Mouse (Mus musculus) adrenal gland, postnatal 14 days (tissue): Measurements from ENCODE around the gene Rnf150. TPM values are rescaled to one million over a fixed set of nuclear protein-coding genes. Genes with fewer than 3 reads are reported as not detected.
A peak's percentile ranks its signal among the peaks of the same experiment; 100 is the strongest.

Experiments used
- DNase-seq: peaks from one replicate; pipeline ENCODE4 v3.0.0; 2021; ENCODE audit warnings: mixed read lengths
- total RNA-seq: library from RNA; stranded (reverse); gene quantifications from 2 replicates; pipeline ENCODE4 v1.2.3, GENCODE M21; 2021

Gene Rnf150
- total RNA-seq, 1 experiment from 2014 or later = 13.8 TPM

DNA sequence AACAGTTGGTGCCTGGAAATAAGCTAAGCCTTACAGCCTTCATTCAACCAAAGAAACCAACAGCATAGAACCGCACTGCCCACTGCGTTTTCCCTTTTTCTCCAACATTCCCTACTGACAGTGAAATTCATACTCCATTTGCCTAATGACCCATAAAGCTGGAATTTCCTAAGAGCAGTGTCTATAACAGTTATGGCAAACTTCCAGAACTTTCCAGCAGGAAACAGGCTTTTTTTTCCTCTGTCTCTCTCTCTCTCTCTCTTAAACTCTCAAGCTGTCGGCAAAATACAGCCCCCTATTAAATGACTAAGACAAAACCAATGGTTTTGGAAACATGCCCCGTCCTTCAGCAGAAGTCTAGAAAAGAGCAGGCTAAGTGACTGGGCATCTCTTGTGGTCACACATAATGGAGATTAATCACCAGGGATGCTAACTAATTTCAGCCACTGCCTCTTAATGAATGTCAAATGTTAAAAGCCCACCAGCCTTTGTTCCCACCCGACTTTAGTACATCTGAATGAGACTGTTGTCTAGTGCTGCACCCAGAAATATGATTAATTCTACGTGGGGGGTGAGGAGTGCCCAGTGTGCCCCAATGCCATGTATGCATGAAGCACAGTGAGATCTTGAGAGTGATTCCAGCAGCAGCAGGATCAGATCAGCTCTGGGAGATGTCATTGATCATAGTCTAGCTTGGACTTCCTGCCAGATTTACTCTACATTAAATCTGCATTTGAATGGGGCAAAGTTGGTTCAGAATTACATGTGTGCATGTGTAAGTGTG, 80.3 kb downstream of the Rnf150 start:
- DNase-seq = peak; percentile 22

DNA sequence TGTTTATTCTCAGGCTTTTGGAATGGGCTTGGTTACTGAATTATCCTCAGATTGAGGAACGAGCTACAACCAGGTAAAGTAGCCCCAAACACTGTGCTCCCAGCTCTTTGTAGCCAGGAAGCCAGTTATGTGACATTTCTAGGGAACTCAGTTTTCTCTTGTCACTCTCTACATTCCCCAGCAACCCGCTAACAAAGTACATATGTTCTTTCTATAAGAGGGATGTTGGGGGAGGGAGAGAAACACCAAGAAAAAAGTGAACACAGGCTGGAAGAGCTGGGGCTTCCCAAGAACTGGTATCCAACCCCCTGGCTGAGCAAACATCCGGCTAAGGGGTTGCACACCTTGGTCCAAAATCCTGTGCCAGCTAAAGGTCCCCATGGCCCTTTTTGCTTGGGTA, 82.7 kb downstream of the Rnf150 start:
- no peak for DNase-seq

DNA sequence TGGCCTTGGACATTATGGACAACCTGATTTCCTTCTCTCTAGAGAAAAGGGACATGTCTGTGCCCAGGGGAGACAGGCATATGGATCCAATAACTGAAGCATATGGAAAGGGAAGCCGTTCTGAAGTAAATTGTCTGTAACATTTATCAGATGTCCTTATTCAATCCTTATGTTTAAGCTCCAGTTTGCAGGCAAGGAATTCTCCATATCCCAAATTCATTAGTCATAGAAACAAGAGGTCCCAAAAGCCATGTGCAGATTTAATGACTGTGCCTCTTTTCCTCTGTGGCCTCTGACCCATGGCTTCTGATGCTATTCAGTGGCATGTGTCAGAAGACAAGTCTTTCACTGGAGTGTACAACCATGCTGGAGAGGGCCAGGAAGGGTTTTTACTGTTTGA, 83.5 kb downstream of the Rnf150 start:
- no peak for DNase-seq

DNA sequence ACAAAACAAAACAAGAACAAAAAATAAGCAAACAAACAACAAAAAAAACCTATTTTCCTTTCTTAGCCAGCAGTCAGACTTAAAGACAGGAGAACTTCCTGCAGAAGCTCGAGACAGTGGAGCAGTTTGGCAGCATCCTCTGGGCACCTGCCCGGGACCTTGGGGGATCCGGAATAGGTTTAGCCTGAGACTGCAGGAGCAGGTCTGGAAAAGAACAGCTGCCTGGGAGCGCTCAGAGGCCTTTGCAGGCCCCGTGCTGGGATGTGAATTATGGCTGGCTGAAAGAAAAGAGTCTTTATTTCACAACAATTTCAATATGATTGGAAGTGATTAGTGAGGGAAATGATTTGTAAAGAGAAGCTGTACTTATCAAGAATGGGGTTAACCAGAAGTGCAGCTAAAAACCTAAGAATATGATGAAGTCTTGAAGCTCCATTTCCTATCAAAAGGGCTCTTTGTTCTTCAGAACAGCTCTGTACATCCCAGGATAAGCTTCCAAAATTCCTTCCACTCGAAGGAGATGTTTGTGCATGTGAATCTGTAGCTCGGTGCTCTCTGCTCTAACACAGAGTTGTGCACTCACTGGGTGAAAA, 92.1 kb downstream of the Rnf150 start:
- DNase-seq = no peak

DNA sequence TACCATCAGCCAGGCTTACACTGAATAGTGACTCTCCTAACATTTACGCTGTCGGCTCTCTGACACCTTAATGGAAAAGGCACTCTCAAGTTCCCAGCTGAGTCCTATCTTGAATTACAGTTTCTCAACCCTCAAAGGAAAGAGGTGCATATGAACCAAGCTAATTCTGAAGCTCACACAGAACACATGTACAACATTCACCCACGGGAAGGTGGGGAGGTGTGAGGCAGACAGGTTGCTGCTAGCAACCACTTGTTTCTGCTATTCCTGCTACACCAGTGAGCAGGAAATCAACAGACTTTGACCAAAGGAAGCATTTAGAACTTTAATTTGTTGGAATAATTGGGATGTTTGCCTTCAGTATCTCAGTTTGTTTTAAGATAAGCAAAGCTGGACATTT, 96.3 kb downstream of the Rnf150 start:
- DNase-seq = no peak

DNA sequence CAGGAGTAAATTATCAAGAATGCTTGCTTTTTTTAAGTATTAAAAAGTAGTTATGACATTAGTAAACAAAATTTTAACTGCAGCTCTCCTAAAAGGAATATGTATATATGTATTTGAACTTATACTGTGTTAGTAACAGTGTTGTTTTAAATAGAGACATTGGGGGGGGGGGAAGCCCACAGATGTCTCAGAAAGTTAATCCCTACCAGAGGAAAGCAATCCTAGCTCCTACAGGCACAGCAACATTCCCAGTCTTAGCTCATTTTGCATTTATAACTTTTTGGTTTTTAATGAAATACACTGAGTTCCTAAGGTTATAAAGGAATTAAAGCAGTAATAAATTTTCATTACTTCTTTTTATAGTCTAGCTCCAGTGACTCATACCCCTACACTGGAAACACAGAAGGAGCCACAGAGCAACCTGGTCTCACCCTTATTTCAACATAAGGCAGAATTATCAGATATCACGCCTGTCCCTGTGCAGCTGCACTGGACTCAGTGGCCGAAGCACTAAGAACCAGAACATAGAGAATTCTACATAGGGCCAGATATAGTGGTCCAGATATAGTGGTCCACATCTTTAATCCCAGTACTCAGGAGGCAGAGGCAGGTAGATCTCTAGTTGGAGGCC, 96.9 kb downstream of the Rnf150 start:
- DNase-seq = no peak

DNA sequence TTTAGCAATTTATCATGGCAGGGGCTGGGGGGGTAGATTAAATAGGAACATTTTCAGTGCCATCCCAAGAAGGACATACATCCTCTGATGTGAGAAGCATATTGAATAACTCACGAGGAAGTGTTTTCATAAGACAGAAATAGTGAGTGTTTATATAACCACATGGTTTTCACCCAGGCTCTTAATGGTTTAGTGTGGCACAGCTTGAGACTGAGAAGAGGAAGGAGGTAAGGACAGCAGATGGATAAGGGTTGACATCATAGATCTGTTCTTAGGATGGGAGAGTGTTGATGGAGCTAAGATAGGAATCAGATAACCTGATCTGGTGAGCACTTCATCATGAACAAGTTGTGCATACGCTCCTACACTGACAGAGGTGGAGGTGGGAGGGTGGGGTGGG, 101.4 kb downstream of the Rnf150 start:
- DNase-seq = no peak

DNA sequence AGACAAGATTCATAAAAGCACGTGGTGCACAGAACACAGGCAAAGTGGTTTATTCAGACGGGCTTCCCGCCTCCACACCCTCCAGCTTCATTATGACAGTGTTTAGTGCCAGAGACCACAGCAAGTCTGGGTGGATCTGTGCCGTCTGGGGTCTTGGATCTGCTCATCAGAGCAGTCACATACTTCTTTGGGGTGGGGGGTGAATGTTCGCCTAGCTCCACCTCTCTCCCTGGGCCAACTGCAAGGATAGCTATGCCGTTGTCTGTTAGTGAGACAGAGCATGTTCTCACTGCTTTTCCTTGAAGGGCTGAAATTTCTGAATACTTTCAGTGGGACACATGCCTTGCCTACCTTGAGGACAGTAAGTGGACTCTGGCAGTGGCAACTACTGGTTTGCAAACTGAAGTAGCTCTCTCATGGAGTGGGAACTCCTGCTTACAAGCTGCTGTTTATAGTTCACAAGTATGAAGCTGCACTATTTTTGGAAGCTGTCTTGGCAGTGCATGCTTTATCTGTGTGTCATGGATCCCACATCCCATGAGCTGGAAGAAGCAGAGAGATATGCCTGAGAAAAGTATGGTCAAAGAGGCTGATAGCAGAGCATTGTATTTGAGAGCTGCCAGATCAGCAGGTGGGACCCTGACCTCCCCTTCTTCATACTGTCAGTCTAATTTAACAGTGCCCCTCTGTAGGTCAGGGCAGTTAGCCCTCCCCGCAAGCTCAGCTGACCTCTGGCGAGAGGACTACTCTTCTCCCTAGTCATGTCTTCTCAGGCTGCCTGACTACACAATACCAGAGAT, 104.9 kb downstream of the Rnf150 start:
- no peak for DNase-seq

DNA sequence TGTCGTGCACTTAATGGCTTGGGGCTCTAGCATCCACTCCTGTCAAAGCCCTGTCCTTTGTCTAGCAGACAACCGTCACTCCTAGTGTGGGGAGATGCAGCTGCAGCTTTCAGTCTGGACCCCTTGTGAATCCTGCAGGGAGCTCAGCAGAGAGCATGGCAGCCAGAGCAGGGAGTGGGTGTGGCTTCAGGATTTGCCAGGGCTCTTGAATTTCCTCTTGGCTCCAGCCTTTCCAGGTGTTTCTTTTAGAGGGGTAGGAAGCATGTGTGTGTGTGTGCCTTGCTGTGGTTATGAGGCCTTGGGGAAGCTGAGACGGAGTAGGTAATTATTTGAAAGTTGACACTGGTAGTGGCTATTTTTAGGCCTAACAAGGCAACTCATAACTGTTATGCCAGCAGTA, 106.8 kb downstream of the Rnf150 start:
- no peak for DNase-seq

DNA sequence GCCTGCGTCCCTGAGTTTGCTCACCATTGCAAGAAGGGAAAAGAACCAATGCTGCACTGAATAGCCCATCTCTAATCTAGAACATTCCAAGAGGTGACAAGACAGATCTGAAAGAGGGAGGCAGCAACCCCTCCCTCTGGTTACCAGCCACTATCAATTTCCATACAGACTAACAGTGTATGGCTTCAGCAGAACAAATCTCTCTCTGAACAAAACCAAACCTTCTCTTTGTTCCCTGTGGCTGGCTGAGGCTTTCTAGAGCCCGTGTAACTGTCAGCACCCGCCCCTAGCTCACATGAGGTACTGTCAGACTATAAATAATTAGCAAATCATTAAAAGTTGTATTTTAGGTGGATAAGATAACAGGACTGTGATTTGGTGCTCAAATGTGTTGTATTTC, 109.7 kb downstream of the Rnf150 start:
- DNase-seq = no peak

DNA sequence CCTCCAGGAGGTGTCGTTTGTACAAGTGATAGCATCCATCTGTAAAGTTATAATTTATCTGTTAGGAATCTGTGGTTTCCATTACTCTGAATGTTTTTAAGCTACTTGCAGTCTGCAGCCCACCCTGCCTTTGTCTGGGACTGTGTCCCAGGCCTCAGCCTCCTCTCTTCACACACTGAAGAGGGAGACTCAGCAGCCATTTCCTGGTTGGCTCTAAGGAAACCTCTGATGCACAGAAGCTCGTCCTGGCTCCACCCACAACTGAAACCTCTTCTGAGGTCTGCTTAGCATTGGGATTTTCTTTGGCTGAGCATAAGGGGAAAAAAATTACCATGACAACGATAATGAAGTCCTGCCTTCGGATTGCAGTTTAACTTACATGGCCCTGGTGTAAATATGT, 110.2 kb downstream of the Rnf150 start:
- no peak for DNase-seq

DNA sequence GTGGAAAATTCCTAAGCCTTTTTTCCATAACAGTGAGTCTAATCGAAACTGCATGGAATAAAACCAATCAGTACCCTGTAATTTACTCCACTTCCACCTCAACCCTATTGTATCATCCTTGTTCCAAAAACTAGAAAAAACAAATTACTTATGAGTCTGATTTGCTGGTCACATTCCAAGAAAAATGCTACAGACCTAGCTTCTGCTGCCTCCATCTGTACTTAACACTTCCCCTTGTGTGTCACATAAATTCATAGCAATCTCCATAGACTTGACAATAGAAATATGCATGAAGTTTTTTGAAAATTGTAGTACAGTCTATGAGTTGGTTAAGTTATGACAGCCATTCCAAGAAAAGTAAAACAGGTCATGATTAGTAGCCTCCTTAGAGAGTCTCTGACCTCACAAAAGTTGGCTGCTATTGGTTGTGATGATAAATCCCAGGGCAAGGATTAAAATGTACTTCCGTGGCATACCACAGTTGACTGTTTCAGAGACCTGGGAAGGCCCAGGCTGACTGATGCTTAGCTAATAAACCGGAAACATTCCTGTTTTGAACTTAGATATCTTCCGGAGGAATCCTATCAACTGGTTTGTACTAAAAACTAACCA, 118.2 kb downstream of the Rnf150 start:
- no peak for DNase-seq

DNA sequence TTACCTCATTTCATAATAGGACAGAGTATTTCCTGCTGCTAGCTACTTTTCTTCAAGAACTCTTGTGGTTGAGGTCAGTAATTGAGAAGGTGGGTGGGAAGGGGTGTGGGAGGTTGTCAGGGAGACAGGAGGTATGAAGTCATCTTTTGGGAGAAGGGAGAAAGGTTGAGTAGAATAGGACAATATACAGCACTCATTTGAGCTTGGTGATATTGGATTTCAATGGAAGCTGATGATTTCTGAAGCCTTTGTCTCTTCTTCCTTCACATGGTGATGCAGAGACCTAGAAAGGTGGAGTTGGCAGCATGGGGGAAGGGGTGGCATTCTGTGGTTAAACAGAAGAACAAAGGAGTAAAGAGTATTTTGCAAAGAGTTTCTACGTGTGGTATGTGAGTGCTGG, 119.7 kb downstream of the Rnf150 start:
- no peak for DNase-seq

DNA sequence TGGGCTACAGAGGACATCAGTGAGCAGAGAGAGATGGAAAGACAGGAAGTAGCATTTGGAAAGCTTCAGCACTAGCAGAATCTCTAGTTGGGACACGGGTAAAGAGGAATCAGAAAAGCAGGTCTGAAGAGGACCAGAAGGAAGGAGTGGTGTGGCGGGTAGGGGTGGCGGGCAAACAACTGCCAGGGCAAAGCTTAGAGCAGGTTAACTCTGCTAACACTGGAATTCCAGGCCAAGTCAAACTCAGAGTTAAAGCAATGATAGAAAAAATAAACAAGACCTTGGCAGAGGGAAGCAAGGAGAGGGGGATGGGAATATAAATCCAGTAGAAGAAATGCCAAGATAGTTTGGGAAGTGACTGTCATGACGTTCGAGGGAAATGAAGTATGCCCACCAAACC, 120.1 kb downstream of the Rnf150 start:
- no peak for DNase-seq

DNA sequence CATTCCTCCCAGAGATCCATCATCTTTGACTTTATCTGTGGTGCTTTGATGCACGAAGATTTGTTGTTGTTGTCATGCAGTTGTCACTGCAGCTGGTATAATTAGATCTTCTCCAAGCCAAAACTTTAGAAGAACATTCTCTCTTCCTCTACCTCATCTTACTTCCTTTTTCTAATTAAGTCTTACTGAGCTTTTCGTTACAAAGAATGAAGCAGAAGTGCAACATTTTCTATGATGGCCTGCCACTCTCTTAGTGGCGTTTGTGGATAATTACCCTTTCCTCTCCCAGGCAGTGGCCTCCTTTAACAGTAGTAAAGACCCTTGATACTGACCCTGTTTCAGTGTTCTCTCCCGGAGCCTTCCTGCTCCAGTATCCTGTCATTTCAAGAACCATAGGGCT, 128.9 kb downstream of the Rnf150 start:
- no peak for DNase-seq

DNA sequence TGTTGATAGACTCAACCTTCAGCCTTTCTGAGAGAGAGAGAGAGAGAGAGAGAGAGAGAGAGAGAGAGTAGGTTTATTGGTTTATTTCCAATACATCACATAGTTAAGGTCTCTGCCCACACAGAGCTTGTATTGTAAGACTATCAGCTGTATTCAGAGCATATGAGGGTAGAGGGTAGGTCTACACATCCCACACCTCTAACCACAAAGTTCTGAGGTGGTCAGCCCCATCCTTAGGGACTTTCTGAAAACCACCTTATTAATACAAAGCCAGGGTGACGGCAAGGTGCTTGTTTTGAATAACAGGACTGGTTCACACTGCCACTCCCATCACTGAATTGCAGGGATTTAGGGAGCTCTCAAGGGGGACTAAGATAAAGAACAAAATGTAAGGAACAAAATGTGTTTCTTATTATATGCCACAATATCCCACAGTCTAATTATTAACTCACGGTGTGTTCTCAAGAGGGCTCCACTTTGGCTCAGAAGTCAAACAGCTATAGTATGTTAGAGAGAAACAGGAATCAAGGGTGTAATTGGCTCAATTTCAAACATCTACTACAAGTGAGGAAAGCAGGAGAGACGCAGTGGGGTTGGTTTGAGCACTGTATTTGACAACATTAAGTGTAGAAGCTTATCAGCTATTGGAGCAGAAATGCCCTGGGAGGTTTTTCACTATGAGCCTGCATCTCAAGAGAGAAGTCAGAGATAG, 132.7 kb downstream of the Rnf150 start:
- no peak for DNase-seq

DNA sequence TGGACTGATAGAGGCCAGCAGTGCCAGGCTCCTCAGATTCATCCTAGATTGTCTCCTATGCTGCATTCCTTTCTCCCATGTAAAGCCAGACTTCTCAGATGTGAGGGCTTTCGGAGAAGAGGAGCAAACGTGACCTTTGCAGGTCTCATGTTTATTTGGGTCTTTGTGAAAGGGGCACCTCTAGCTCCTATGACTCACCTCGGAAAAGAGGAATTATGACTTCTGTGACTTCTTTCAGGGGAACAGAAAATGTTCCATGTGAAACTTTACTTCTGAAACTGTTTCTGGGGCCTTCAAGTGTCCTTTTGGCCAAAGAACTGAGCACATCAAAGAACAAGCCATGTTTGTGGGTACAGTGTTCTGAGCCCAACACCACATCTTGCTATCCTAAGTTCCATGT, 133.7 kb downstream of the Rnf150 start:
- no peak for DNase-seq

DNA sequence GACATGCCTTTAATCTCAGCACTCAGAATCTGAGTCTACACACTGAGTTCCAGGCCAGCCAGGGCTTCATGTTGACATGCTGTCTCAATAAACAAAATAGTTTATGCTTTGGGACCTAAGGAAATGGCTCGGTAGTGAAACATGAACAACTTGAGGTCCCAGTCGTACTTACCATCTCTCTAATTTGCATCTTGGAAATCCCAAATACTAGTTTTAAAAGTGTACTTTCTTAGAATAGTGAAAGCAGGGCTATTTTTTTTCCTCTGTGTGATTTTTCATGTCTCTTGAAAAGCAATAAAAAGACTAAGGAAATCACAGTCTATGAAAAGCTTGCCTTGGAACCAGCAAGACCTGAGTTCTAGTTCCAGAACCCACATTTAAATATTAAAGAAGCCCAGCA, 135.6 kb downstream of the Rnf150 start:
- no peak for DNase-seq

DNA sequence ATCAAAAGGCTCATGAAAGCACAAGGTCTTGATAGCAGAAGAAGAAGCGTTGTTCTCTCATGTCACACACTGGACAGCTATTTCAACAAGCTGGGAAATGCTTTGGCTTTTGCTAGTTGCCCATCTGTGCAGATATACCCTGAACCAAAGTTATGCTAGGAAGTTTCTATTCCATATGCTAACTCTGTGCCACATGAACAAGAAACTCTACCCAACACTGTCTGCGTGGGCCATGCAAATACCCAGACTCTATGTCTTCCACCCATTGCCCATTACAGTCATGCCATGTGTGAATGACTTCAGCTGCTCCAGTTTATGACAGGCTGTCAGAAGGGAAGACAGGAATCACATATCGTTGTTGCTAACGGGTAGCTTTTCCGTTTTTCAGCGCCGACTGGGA, 140.0 kb downstream of the Rnf150 start:
- DNase-seq = no peak

DNA sequence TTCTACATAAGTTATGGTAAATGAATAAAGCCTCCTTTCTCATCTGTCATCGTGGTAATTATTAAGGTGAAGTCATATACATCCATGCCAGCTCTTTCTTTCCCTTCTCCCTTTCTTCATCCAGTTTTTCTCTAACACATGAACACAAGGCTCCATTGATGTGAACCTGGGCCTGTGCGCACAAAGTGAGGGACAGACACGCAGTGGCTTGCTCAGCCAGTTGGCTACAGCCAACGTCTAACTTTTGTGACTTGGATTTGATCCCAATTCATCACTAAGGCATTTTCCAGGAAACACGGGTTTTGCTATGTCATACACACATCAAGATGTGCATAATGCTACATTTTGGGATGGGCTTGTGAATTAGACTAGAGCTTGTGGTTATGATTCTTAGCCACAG, 146.3 kb downstream of the Rnf150 start:
- DNase-seq = no peak

DNA sequence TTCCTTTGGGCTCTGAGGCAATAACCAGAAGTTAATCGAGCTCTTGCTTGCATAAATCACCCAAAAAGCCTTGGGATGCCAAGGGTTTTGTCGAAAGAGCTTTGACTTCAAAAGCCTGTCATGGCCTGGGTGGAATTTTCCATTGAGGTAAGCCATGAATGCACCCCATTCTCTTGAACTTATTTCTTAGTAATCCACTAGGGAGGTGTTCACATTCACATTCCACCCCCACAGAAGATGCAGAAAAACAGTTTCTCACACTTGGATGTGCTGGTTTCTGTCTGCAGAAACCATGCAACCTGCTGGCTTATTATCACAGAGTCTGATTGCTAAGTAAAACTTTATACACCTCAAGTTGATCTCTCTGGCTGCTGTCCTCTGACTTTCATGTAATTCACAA, 148.1 kb downstream of the Rnf150 start:
- DNase-seq = peak; percentile 84

DNA sequence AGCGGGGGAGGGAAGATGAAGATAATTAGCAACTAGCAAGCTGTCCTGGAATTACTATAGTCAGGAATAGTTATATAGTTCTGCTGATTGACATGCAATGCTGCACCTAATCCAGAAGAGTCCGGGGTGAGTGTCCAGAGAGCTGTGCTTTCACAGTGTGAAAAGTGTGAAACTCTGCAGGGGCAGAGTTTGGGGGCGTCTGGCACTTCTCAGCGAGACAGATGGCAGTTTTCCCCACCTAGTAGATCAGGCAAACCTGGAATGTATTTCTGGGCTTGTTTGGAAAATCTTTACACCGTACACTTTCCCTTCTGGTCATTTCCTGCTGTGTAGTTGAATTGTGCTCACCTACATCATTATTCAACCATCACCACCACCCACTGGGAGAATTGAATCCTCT, 148.6 kb downstream of the Rnf150 start:
- no peak for DNase-seq
